Mouse (Mus musculus) limb, embryonic 14.5 days (tissue): ENCODE results near the gene Mknk1. TPM values are rescaled to one million over a fixed set of nuclear protein-coding genes. Genes with fewer than 3 reads are reported as not detected.

Experiments
- ATAC-seq: fragments of 200-750 bp; cut with Nextera tagmentation; 2 replicates; pipeline ENCODE4 v1.8.0; 2017; ENCODE audit warnings: low read depth, moderate number of reproducible peaks, moderate TSS enrichment; ENCODE audit not compliant: low FRiP score
- DNase-seq: peaks from one replicate; pipeline ENCODE4 v3.0.0-alpha.2; 2015; ENCODE audit warnings: low spot score
- H3K27ac ChIP-seq: fragments of 300-500 bp; sonication (generic); replicated peaks from 2 replicates; pipeline ENCODE4 v1.5.1; 2014; ENCODE audit warnings: low read depth, mild to moderate bottlenecking, low read length, moderate library complexity, mixed read lengths
- H3K27me3 ChIP-seq: fragments of 300-500 bp; sonication (generic); 2 replicates; pipeline ENCODE4 v1.6.1; 2014; ENCODE audit warnings: low read length, mixed read lengths; ENCODE audit not compliant: control insufficient read depth, insufficient read depth
- H3K36me3 ChIP-seq: fragments of 300-500 bp; sonication (generic); 2 replicates; pipeline ENCODE4 v1.6.1; 2014; ENCODE audit warnings: mild to moderate bottlenecking, low read length, moderate library complexity, mixed read lengths; ENCODE audit not compliant: control insufficient read depth, insufficient read depth
- H3K4me1 ChIP-seq: fragments of 300-500 bp; sonication (generic); 2 replicates; pipeline ENCODE4 v1.6.1; 2014; ENCODE audit warnings: antibody characterized with exemption, low read length, mixed read lengths; ENCODE audit not compliant: control insufficient read depth, insufficient read depth
- H3K4me2 ChIP-seq: fragments of 300-500 bp; sonication (generic); replicated peaks from 2 replicates; pipeline ENCODE4 v1.6.1; 2014; ENCODE audit warnings: low read depth, mild to moderate bottlenecking, low read length, moderate library complexity; ENCODE audit not compliant: severe bottlenecking
- H3K4me3 ChIP-seq: fragments of 300-500 bp; sonication (generic); replicated peaks from 2 replicates; pipeline ENCODE4 v1.5.1; 2014; ENCODE audit warnings: low read length
- H3K9ac ChIP-seq: fragments of 300-500 bp; sonication (generic); 2 replicates; pipeline ENCODE4 v1.6.1; 2014; ENCODE audit warnings: mild to moderate bottlenecking, low read depth, low read length, moderate library complexity; ENCODE audit not compliant: severe bottlenecking
- H3K9me3 ChIP-seq: fragments of 300-500 bp; sonication (generic); 2 replicates; pipeline ENCODE4 v1.6.1; 2016; ENCODE audit warnings: low read length; ENCODE audit not compliant: control insufficient read depth
- POLR2A ChIP-seq: fragments of 200-500 bp; IDR thresholded peaks from 2 replicates; pipeline ENCODE4 v1.8.0; 2012; ENCODE audit warnings: inconsistent platforms, mild to moderate bottlenecking, moderate library complexity, borderline replicate concordance; ENCODE audit not compliant: insufficient read depth, insufficient read length; ENCODE audit errors: extremely low read depth
- WGBS: fragments of 180-500 bp; shearing (Covaris S2); extraction: QIAGEN DNeasy Blood & Tissue Kit; methylation state at CpG from one replicate; pipeline ENCODE4 v1.1.7; 2014; 5-methylcytosine and 5-hydroxymethylcytosine counted together
- polyA plus RNA-seq, 2 experiments: library from polyadenylated mRNA; depleted of rRNA in 1 of 2; stranded (reverse) in 1 of 2; unstranded in 1 of 2; fragments of >200 nt; fragmentation: Nextera tagmentation in 1 of 2; extraction: Ambion mirVana in 1 of 2; gene quantifications; 2 replicates each; pipeline versions ENCODE4 v1.2.1 to v1.2.3; 2012 to 2014

The Mknk1 gene
- polyA plus RNA-seq, 2 experiments, result 28.4 to 69.6 TPM

- Histone ChIP-seq H3K27ac (no peak overlapping the region), H3K4me3 (no peak overlapping the region), H3K4me1 (peaks cover 3% of the 10 kb centered on the region; the same call in 1 of the 2 replicates), H3K36me3 (0 out of 2 replicates have a peak, but pooled peaks cover under 1% of the 10 kb centered on the region), H3K4me2 (no peak overlapping the region), H3K9ac (no peak overlapping the region), H3K27me3 (no peaks in the 10 kb centered on the region), H3K9me3 (no peaks in the 10 kb centered on the region)
- TF ChIP-seq POLR2A, result no peak
- DNase-seq, result no peak
- WGBS, result 90% methylated on average over 4 of the region's 4 CpGs
- no peak for ATAC-seq
These were observed 1.8 kb downstream of the Mknk1 start for GRCm38 (mm10) chr4:115840842-115841241.

GRCm38 (mm10) chr4:115846656-115847055 lies 7.7 kb downstream of the Mknk1 start:
- Histone ChIP-seq H3K4me3 (no peak overlapping the region), H3K4me1 (no peaks in the 10 kb centered on the region), H3K27me3 (no peaks in the 10 kb centered on the region), H3K36me3 (peaks cover 22% of the 10 kb centered on the region), H3K9me3 (no peaks in the 10 kb centered on the region), H3K9ac (no peak overlapping the region), H3K4me2 (no peak overlapping the region), H3K27ac (no peak overlapping the region)
- DNase-seq, result no peak
- no peak for TF ChIP-seq POLR2A
- ATAC-seq, result no peak
- 65% methylated on average over 2 of the region's 2 CpGs for WGBS

GRCm38 (mm10) chr4:115847377-115847776 lies 8.4 kb downstream of the Mknk1 start:
- Histone ChIP-seq H3K27me3 (no peaks in the 10 kb centered on the region), H3K9me3 (no peaks in the 10 kb centered on the region), H3K27ac (no peak overlapping the region), H3K4me2 (no peak overlapping the region), H3K4me1 (no peaks in the 10 kb centered on the region), H3K36me3 (peaks cover 29% of the 10 kb centered on the region), H3K9ac (no peak overlapping the region), H3K4me3 (no peak overlapping the region)
- DNase-seq (no peak), ATAC-seq (no peak)
- TF ChIP-seq POLR2A, result no peak
- 53% methylated on average over 5 of the region's 5 CpGs for WGBS

- no peak overlapping the region for H3K9ac ChIP-seq
- H3K9me3 ChIP-seq, result no peaks in the 10 kb centered on the region
- 95% methylated on average over 1 of the region's 1 CpGs for WGBS
- ATAC-seq (no peak), DNase-seq (no peak)
- no peak overlapping the region for H3K4me3 ChIP-seq
- H3K4me2 ChIP-seq, result no peak overlapping the region
- H3K36me3 ChIP-seq, result peaks cover 29% of the 10 kb centered on the region
- no peak overlapping the region for H3K27ac ChIP-seq
- TF ChIP-seq POLR2A, result no peak
- no peaks in the 10 kb centered on the region for H3K27me3 ChIP-seq
- H3K4me1 ChIP-seq, result no peaks in the 10 kb centered on the region
These were observed 9.1 kb downstream of the Mknk1 start for GRCm38 (mm10) chr4:115848083-115848482.

GRCm38 (mm10) chr4:115848990-115849677 lies 10.1 kb downstream of the Mknk1 start:
- Histone ChIP-seq H3K9me3 (no peaks in the 10 kb centered on the region), H3K4me3 (no peak overlapping the region), H3K27me3 (no peaks in the 10 kb centered on the region), H3K27ac (no peak overlapping the region), H3K4me2 (no peak overlapping the region), H3K4me1 (no peaks in the 10 kb centered on the region), H3K36me3 (peaks cover 29% of the 10 kb centered on the region), H3K9ac (no peak overlapping the region)
- DNase-seq, result no peak
- ATAC-seq, result no peak
- no peak for TF ChIP-seq POLR2A
- 65% methylated on average over 8 of the region's 8 CpGs for WGBS

- no peaks in the 10 kb centered on the region for H3K9me3 ChIP-seq
- TF ChIP-seq POLR2A, result no peak
- no peak overlapping the region for H3K4me3 ChIP-seq
- peaks cover 29% of the 10 kb centered on the region for H3K36me3 ChIP-seq
- WGBS, result 83% methylated on average over 2 of the region's 2 CpGs
- no peak overlapping the region for H3K27ac ChIP-seq
- peaks cover 8% of the 10 kb centered on the region for H3K4me1 ChIP-seq
- no peaks in the 10 kb centered on the region for H3K27me3 ChIP-seq
- no peak overlapping the region for H3K9ac ChIP-seq
- ATAC-seq, result no peak
- H3K4me2 ChIP-seq, result no peak overlapping the region
- no peak for DNase-seq
These were observed 11.1 kb downstream of the Mknk1 start for GRCm38 (mm10) chr4:115850111-115850510.
